Mouse (Mus musculus) colon, adult 2 months (tissue): ENCODE results near the gene Sgce. TPM values are rescaled to one million over a fixed set of nuclear protein-coding genes. Genes with fewer than 3 reads are reported as not detected.

Experiments used
- polyA plus RNA-seq: library from polyadenylated mRNA; depleted of rRNA; stranded (reverse); fragments of >200 nt; gene quantifications from 2 replicates; pipeline ENCODE4 v1.2.3, GENCODE M21; 2012; rRNA removed

Gene Sgce
- polyA plus RNA-seq, result 5.8 and 6.3 TPM in 2 replicates

DNA sequence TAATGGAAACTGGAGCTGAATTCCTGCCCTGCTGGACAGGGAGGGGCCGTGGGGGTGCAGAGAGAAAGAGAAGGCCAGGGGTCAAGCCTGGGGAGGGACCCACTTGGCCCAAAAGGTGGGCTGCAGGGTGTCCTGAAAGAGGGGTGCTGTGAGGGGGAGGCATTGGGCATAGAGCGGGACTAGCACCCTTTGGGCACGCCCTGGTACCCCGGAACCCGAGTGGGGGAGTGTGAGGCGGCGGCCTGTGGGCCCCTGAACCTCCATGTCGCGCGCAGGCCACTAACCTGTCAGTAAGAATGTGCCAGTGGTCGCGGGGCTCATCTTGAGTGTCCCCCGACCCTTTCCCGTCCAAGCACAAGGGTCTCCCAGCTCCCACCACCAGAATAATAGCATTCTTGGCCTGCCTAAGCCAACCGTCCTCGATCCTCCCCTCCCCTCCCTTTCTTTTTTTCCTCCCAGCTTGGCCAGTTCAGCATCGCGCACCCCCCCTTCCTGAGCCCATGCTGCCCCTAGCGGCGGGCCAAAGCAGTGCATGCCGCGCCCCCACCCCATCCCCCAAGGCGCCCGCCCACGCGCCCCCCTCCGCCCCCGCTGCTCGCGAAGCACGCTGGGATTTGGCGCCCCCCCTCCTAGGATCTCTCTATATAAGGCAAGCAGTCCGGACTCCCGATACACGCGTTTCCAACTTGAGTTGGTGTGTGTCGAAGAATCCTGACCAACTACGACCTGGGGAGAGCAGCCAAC is at the start of gene Sgce, which contains the start of gene Peg10:
Gene Sgce, minus strand, starts transcription at position 512 of the 744 bp plus-strand sequence.
Gene Peg10, plus strand, starts transcription at position 611 of the 744 bp plus-strand sequence.

Other genes with a start within 250 kb of the Sgce start
- 119 and 133 TPM in 2 replicates for gene Col1a2, start 242.4 kb downstream of the Sgce start, polyA plus RNA-seq
- 31.9 and 32.0 TPM in 2 replicates for gene Casd1, start 146.4 kb downstream of the Sgce start, polyA plus RNA-seq
- 0.64 and 0.78 TPM in 2 replicates for gene Peg10, start 99 bp upstream of the Sgce start, polyA plus RNA-seq
- gene Ppp1r9a, start 155.7 kb upstream of the Sgce start, polyA plus RNA-seq, result 2.9 and 3.2 TPM in 2 replicates